Comparison of ENCODE assay signal across 17 mouse cellular contexts in the genomic region with DNA sequence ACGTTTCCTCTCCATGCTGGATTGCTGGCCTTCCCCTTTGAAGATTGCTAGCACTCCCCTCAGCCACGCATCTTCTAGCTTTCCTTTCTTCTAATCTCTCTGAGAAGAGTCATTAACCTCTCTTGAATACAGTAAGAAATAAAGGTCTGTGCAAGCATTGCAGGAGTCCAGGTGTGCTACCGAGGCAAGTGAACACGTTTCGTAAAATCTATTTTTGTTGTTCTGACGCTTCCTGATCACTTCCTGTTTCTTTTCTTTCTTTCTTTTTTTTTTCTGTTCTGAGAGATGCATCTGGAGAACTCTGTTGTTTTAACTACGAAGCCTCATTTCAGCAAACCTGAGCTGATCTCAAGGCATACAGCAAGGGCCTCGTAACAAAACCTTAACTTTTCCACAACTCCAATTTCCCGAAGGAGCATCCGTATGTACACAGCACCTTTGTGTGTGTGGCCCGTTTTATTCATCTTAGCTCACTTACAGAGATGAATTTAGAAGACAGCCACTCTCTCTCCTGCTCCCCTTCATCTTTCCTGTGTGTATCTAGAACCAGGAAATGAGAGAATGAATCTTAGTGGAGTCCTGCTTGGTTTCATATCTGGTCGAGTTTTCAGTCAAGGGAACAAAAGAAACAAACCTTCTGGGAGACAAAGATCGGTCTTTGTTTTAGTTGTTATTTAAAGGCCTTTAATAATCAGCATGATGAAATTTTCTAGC.
DNase-seq lines count a peak whose midpoint lies in the region; ATAC-seq lines count a peak whose summit lies in the region.
"Had no signal": no experiment of that assay in that cellular context is flagged by ENCODE, and none has a peak within 500 bp of the region (broad histone marks: within the 10 kb centered on the region; RNA-seq: fewer than 3 reads in every experiment).

No protein-coding gene starts in this region.

- ATAC-seq in inflammation-experienced regulatory T-cells, adult 6 months = peak; percentile 43
- ATAC-seq: midbrain, embryonic 13.5 days had no signal

- DNase-seq in A20 (ENCODE audit: low read depth, low spot score) = peak; percentile 78
- peak; percentile 36 for DNase-seq in CD4-positive, CD25-positive, alpha-beta regulatory T cell, adult 2 months (ENCODE audit: low read depth, low spot score)
- DNase-seq in thymus, postnatal 10 days (ENCODE audit: low spot score in 2 of 2) = peak; percentile 16 to 26
- DNase-seq in embryo, embryonic 11 days = no peak
- no peak for DNase-seq in heart, postnatal 36 days
- DNase-seq in cerebellum, adult 11 months = no peak
- DNase-seq: adrenal gland, postnatal 10 days; cerebellum, adult 2 months; gastrocnemius, postnatal 10 days; heart, adult 18-20 months; kidney, adult 11 months; kidney, postnatal 36 days; layer of hippocampus, adult 9-11 months; liver, embryonic 13.5 days; lung, postnatal 36 days had no signal

- intact Hi-C loops in heart, postnatal 36 days (cut with DNase I) = no loop called here

Comparison
In these comparisons a context has a peak if more than half of its experiments do, and no peak if none do; other contexts are left out.
1. DNase-seq: peak in A20 (single experiment), CD4-positive, CD25-positive, alpha-beta regulatory T cell, adult 2 months (single experiment) and thymus, postnatal 10 days (2 of 2); none in embryo, embryonic 11 days (single experiment), heart, postnatal 36 days (0 of 2) and cerebellum, adult 11 months (single experiment).